Mouse (Mus musculus) stomach, embryonic 16.5 days (tissue): ENCODE measurements around the gene Afap1l2. TPM values are rescaled to one million over a fixed set of nuclear protein-coding genes. Genes with fewer than 3 reads are reported as not detected.
A peak's percentile ranks its signal among the peaks of the same experiment; 100 is the strongest.

Experiments used
- ATAC-seq: fragments of 200-750 bp; cut with Nextera tagmentation; 2 replicates; pipeline ENCODE4 v1.8.0; 2017; ENCODE audit warnings: moderate number of reproducible peaks, moderate TSS enrichment; ENCODE audit not compliant: insufficient read depth, low FRiP score
- H3K27ac ChIP-seq: fragments of 300-500 bp; sonication (generic); 2 replicates; pipeline ENCODE4 v1.5.1; 2014; ENCODE audit warnings: low read length
- H3K27me3 ChIP-seq: fragments of 300-500 bp; sonication (generic); 2 replicates; pipeline ENCODE4 v1.6.1; 2014; ENCODE audit warnings: low read length, control low read depth, mixed read lengths; ENCODE audit not compliant: control insufficient read depth, insufficient read depth
- H3K36me3 ChIP-seq: fragments of 300-500 bp; sonication (generic); 2 replicates; pipeline ENCODE4 v1.6.1; 2014; ENCODE audit warnings: low read length; ENCODE audit not compliant: control insufficient read depth, insufficient read depth
- H3K4me1 ChIP-seq: fragments of 300-500 bp; sonication (generic); 2 replicates; pipeline ENCODE4 v1.6.1; 2014; ENCODE audit warnings: low read length, control low read depth, mixed read lengths; ENCODE audit not compliant: control insufficient read depth, insufficient read depth
- H3K4me2 ChIP-seq: fragments of 300-500 bp; sonication (generic); 2 replicates; pipeline ENCODE4 v1.6.1; 2014; ENCODE audit warnings: low read depth, low read length, mixed read lengths
- H3K4me3 ChIP-seq: fragments of 300-500 bp; sonication (generic); replicated peaks from 2 replicates; pipeline ENCODE4 v1.5.1; 2014; ENCODE audit warnings: mild to moderate bottlenecking, low read length
- H3K9ac ChIP-seq: fragments of 300-500 bp; sonication (generic); 2 replicates; pipeline ENCODE4 v1.6.1; 2014; ENCODE audit warnings: low read length
- H3K9me3 ChIP-seq: fragments of 300-500 bp; sonication (generic); replicated peaks from 2 replicates; pipeline ENCODE4 v1.6.1; 2016; ENCODE audit warnings: low read length, control low read depth; ENCODE audit not compliant: control insufficient read depth
- WGBS: fragments of 180-500 bp; shearing (Covaris S2); extraction: QIAGEN DNeasy Blood & Tissue Kit; methylation state at CpG from one replicate; pipeline ENCODE4 v1.1.7; 2014; 5-methylcytosine and 5-hydroxymethylcytosine counted together
- polyA plus RNA-seq: library from polyadenylated mRNA; unstranded; fragments of >200 nt; fragmentation: Nextera tagmentation; extraction: Ambion mirVana; gene quantifications from 2 replicates; pipeline ENCODE4 v1.2.1, GENCODE M21; 2015

Gene Afap1l2
- polyA plus RNA-seq, 1 experiment from 2014 or later, result 23.1 TPM

DNA sequence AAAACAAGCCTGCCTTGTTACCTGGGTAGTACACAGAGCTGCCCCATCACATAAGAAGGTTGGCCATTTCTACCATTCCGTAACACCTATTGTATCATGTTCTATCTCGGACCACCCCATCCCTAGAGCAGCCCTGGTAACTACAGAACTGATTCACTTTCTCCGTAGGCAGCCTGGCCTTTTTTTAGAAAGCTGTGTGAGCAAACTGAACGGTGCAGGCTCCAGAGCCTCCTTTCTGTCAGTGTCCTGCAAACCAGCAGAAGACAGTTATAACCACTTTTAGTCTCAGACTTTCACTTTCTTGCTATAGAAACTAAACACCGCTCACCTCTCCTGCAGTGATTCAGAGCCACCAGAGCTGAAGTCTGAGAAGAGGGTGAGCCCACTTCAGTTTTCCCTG is 7.4 kb downstream of the Afap1l2 start:
- Histone ChIP-seq H3K36me3 (no peaks in the 10 kb centered on the region), H3K27me3 (no peaks in the 10 kb centered on the region), H3K27ac (no peak overlapping the region), H3K4me3 (no peak overlapping the region), H3K4me1 (peaks cover 24% of the 10 kb centered on the region), H3K4me2 (no peak overlapping the region), H3K9ac (no peak overlapping the region), H3K9me3 (no peaks in the 10 kb centered on the region)
- WGBS, result 83% methylated on average over 5 of the region's 5 CpGs
- ATAC-seq, result no peak

DNA sequence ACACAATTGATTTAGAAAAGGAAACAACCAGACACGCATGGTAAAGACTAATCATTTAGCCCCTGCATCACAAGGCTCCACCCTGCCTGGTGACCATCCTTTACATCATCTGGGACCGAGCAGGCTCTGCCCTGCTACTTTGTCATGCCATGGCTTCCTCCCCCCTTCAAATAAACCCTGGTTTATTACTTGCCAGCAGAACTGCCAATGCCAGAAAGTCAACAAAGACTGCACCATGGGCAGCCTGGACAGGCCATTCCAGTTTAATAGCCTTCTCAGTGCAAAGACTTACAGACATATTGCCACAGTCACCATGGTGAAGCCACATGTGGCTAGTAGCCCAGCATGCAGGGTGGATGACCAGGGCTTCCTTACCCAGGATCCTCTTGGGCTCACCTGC is 8.2 kb downstream of the Afap1l2 start:
- Histone ChIP-seq H3K27me3 (no peaks in the 10 kb centered on the region), H3K4me1 (peaks cover 24% of the 10 kb centered on the region), H3K9ac (no peak overlapping the region), H3K4me2 (no peak overlapping the region), H3K4me3 (no peak overlapping the region), H3K27ac (no peak overlapping the region), H3K9me3 (no peaks in the 10 kb centered on the region), H3K36me3 (no peaks in the 10 kb centered on the region)
- 69% methylated on average over 2 of the region's 2 CpGs for WGBS
- no peak for ATAC-seq

DNA sequence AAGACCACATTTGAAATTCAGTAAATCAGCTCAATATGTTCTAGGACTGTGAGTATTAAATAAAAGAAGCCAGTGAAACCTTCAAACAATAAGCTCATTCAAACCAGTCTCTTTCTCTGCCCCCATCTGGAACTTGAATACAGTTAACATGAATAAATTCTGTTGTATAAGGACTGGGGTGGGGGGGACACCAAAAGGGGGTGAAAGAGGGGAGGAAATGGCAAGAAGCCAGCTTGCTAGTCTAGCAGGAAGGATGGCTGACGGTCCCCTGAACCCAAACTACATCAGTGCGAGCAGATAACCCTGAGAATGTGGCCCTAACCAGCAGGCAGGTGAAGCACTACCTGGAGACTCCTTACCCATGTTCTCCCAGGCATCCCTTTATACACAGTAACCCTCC is 9.1 kb downstream of the Afap1l2 start:
- H3K9me3 ChIP-seq, result no peaks in the 10 kb centered on the region
- H3K27ac ChIP-seq, result peak overlapping the region; percentile 30; the same call in 1 of the 2 replicates
- WGBS, result 65% methylated on average over 2 of the region's 2 CpGs
- H3K4me2 ChIP-seq, result no peak overlapping the region
- ATAC-seq, result no peak
- H3K4me1 ChIP-seq, result peaks cover 22% of the 10 kb centered on the region
- H3K4me3 ChIP-seq, result no peak overlapping the region
- H3K9ac ChIP-seq, result no peak overlapping the region
- H3K36me3 ChIP-seq, result no peaks in the 10 kb centered on the region
- H3K27me3 ChIP-seq, result no peaks in the 10 kb centered on the region

- Histone ChIP-seq H3K36me3 (no peaks in the 10 kb centered on the region), H3K4me2 (no peak overlapping the region), H3K4me3 (no peak overlapping the region), H3K9ac (no peak overlapping the region), H3K27me3 (no peaks in the 10 kb centered on the region), H3K9me3 (no peaks in the 10 kb centered on the region), H3K4me1 (peaks cover 21% of the 10 kb centered on the region), H3K27ac (peak overlapping the region; percentile 30; the same call in 1 of the 2 replicates)
- no peak for ATAC-seq
- 63% methylated on average over 4 of the region's 4 CpGs for WGBS
Measured at GRCm38 (mm10) chr19:56998331-56998730, 9.7 kb downstream of the Afap1l2 start.

GRCm38 (mm10) chr19:56997164-56997599 is 10.8 kb downstream of the Afap1l2 start:
- H3K4me1 ChIP-seq, result peaks cover 19% of the 10 kb centered on the region
- no peak overlapping the region for H3K4me3 ChIP-seq
- peak; percentile 88 for ATAC-seq
- WGBS, result 3% methylated on average over 10 of the region's 10 CpGs
- no peaks in the 10 kb centered on the region for H3K36me3 ChIP-seq
- 0 out of 2 replicates have a peak overlapping the region, but pooled peaks have one; percentile 12 for H3K9ac ChIP-seq
- peak overlapping the region; percentile 79 for H3K27ac ChIP-seq
- H3K4me2 ChIP-seq, result peak overlapping the region; percentile 23
- no peaks in the 10 kb centered on the region for H3K27me3 ChIP-seq
- H3K9me3 ChIP-seq, result no peaks in the 10 kb centered on the region

DNA sequence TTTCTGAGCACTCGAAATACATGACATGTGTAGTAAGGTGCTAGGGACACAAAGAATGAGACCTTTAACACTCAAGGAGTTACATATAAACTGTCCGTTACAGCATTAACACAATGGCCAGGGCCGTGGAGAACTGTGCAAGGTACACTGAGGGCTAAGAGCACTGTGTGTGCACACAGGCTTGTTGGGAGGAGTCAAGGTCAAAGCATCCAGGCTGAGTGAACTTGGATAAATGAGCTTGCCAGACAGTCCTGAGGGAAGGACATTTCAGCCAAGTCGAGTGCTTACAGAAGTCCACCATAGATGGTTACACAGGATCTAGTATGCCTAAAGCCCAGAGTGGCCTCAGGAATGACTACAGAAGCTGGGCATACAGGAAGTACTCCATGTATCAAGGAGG is 12.6 kb downstream of the Afap1l2 start:
- Histone ChIP-seq H3K4me3 (no peak overlapping the region), H3K4me2 (no peak overlapping the region), H3K27me3 (no peaks in the 10 kb centered on the region), H3K9ac (no peak overlapping the region), H3K36me3 (no peaks in the 10 kb centered on the region), H3K9me3 (no peaks in the 10 kb centered on the region), H3K27ac (no peak overlapping the region), H3K4me1 (peaks cover 21% of the 10 kb centered on the region)
- WGBS, result 68% methylated on average over 4 of the region's 4 CpGs
- ATAC-seq, result no peak

DNA sequence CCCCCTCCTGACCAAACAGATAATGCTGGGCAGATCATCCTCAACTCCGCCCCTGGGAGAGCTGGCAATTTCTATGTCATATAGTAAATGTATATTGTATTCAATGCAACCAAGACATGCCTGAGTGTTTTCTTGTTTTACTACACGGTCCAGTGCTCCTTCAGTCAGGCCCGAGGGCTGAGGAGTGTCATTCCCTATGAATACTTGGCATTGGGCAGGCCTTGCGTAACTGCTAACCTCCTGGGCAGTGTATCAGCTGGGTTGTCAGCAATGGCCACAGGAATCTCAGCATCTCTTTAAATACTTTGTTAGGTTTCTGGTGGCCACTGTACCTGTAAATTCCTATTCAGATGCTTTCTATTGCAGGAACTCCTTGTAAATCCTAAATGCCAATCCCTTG is 13.4 kb downstream of the Afap1l2 start:
- WGBS, result 72% methylated on average over 4 of the region's 4 CpGs

DNA sequence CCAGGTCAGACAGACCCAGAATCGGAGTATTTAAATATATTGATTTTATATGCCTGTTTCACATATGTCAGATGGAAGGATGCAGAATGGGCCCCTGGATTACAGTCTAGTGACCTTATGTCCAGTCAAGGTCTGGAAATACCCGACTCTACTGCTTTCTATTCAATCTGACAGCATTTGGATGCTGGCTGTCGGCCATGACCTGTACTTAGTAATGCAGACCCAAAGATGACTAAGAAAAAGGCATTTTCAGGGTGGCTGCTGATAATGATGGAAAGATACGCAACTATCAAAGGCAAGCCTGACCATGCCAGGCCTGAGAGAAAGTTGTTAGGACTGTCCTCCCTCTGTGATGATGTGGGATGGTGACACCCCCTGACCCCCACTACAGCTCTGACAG is 14.3 kb downstream of the Afap1l2 start:
- ATAC-seq, result no peak
- Histone ChIP-seq H3K36me3 (no peaks in the 10 kb centered on the region), H3K9me3 (no peaks in the 10 kb centered on the region), H3K4me3 (no peak overlapping the region), H3K27ac (no peak overlapping the region), H3K27me3 (no peaks in the 10 kb centered on the region), H3K4me2 (no peak overlapping the region), H3K4me1 (peaks cover 35% of the 10 kb centered on the region), H3K9ac (no peak overlapping the region)
- 63% methylated on average over 4 of the region's 4 CpGs for WGBS

More for the DNA sequence above, 13.4 kb downstream of the Afap1l2 start:
- no peak for ATAC-seq
- Histone ChIP-seq H3K4me3 (no peak overlapping the region), H3K4me1 (peaks cover 29% of the 10 kb centered on the region), H3K9ac (no peak overlapping the region), H3K4me2 (no peak overlapping the region), H3K27ac (no peak overlapping the region), H3K9me3 (no peaks in the 10 kb centered on the region), H3K36me3 (no peaks in the 10 kb centered on the region), H3K27me3 (no peaks in the 10 kb centered on the region)

DNA sequence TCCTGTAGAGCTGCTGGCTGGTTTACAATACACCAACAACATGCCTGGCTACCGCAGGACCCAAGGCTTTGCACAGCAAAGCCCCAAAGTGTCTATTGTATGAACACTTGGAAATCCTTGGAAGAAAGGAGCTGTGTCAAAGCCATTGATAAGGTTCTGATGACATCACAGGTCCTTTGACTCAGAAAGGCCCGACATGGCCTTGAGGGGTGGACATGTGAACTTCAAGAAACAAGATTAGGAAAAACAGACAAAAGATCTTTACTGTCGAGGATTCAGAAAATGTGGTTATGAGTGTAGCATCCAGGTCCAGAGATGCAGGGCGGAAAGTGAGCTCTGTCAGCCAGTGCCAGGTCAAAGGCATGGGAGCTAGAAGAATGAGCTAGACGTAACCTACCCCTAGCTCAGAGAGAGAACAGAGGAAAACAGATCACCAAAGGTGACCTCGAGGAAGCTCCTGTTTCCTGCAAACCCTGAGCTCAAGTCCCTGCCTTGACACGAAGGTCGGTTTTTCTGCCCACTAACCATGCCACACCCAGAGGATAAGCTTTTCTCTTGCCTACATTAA is 15.0 kb downstream of the Afap1l2 start:
- Histone ChIP-seq H3K36me3 (no peaks in the 10 kb centered on the region), H3K4me3 (no peak overlapping the region), H3K4me1 (peaks cover 41% of the 10 kb centered on the region), H3K9me3 (no peaks in the 10 kb centered on the region), H3K9ac (no peak overlapping the region), H3K4me2 (no peak overlapping the region), H3K27ac (no peak overlapping the region), H3K27me3 (no peaks in the 10 kb centered on the region)
- WGBS, result 65% methylated on average over 8 of the region's 8 CpGs
- ATAC-seq, result no peak
